Mouse (Mus musculus) heart, postnatal 0 days (tissue): ENCODE results near the gene Gabbr1. TPM values are rescaled to one million over a fixed set of nuclear protein-coding genes. Genes with fewer than 3 reads are reported as not detected.
A peak's percentile ranks its signal among the peaks of the same experiment; 100 is the strongest.

Experiments used
- ATAC-seq: fragments of 200-750 bp; cut with Nextera tagmentation; 2 replicates; pipeline ENCODE4 v1.8.0; 2017; ENCODE audit warnings: low read depth, moderate number of reproducible peaks, moderate library complexity; ENCODE audit not compliant: insufficient read depth
- DNase-seq: peaks from one replicate; pipeline ENCODE4 v3.0.0-alpha.2; 2016; ENCODE audit warnings: low spot score
- H3K27ac ChIP-seq: fragments of 300-500 bp; sonication (generic); 2 replicates; pipeline ENCODE4 v1.5.1; 2014; ENCODE audit warnings: low read depth, mild to moderate bottlenecking
- H3K27me3 ChIP-seq: fragments of 300-500 bp; sonication (generic); 2 replicates; pipeline ENCODE4 v1.6.1; 2014; ENCODE audit warnings: low read length, mixed read lengths; ENCODE audit not compliant: control insufficient read depth, insufficient read depth
- H3K36me3 ChIP-seq: fragments of 300-500 bp; sonication (generic); replicated peaks from 2 replicates; pipeline ENCODE4 v1.6.1; 2014; ENCODE audit warnings: low read length, mixed read lengths; ENCODE audit not compliant: control insufficient read depth, insufficient read depth
- H3K4me1 ChIP-seq: fragments of 300-500 bp; sonication (generic); 2 replicates; pipeline ENCODE4 v1.6.1; 2014; ENCODE audit warnings: antibody characterized with exemption; ENCODE audit not compliant: control insufficient read depth, insufficient read depth
- H3K4me2 ChIP-seq: fragments of 300-500 bp; sonication (generic); 2 replicates; pipeline ENCODE4 v1.6.1; 2014; ENCODE audit warnings: low read depth, mild to moderate bottlenecking, low read length, moderate library complexity
- H3K4me3 ChIP-seq: fragments of 300-500 bp; sonication (generic); 2 replicates; pipeline ENCODE4 v1.5.1; 2014; ENCODE audit warnings: low read depth, low read length
- H3K9ac ChIP-seq: fragments of 300-500 bp; sonication (generic); replicated peaks from 2 replicates; pipeline ENCODE4 v1.6.1; 2014; ENCODE audit warnings: low read depth, low read length, mixed read lengths
- H3K9me3 ChIP-seq: fragments of 300-500 bp; sonication (generic); replicated peaks from 2 replicates; pipeline ENCODE4 v1.6.1; 2016; ENCODE audit warnings: low read length; ENCODE audit not compliant: control insufficient read depth
- CTCF ChIP-seq: IDR thresholded peaks from 2 replicates; pipeline ENCODE4 v1.5.1; 2016; ENCODE audit warnings: antibody characterized with exemption, control low read depth, low read depth
- EP300 ChIP-seq: IDR thresholded peaks from 2 replicates; pipeline ENCODE4 v1.6.1; 2016; ENCODE audit warnings: antibody characterized with exemption, low read depth
- WGBS: fragments of 180-500 bp; shearing (Covaris S2); extraction: QIAGEN DNeasy Blood & Tissue Kit; methylation state at CpG from one replicate; pipeline ENCODE4 v1.1.7; 2014; 5-methylcytosine and 5-hydroxymethylcytosine counted together
- polyA plus RNA-seq: library from polyadenylated mRNA; unstranded; fragments of >200 nt; fragmentation: Nextera tagmentation; extraction: Ambion mirVana; gene quantifications from 2 replicates; pipeline ENCODE4 v1.2.1, GENCODE M21; 2015
- total RNA-seq: library from RNA; depleted of rRNA; stranded (reverse); fragments of >200 nt; gene quantifications from 2 replicates; pipeline ENCODE4 v1.2.3, GENCODE M21; 2014; ENCODE audit warnings: low replicate concordance

The Gabbr1 gene
- total and polyA plus RNA-seq, 2 experiments from 2014 or later: 1.8 to 4.8 TPM

DNA sequence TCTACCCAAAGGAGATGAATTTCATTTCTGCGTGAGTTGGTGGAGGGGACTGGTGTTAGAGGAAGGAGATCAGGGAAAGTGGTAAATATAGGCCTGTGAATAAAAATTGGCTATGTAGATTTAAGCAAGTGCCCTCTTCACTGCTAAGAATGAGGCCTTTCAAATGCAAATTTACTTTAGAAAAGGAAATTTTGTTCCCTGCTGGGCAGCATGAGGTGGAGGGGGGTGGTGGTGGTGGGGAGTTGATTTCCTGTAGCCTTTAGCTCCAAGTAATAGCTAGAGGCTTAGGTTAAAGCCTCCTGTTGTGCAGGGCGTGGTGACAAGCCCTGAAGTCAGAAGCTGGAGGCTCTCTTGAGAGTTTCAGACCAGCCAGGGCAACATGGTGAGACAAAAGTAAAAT, 33.2 kb downstream of the Gabbr1 start:
- Histone ChIP-seq H3K27me3 (no peaks in the 10 kb centered on the region), H3K36me3 (0 out of 2 replicates have a peak, but pooled peaks cover 13% of the 10 kb centered on the region), H3K4me3 (no peak overlapping the region), H3K4me1 (no peaks in the 10 kb centered on the region), H3K27ac (no peak overlapping the region), H3K9me3 (no peaks in the 10 kb centered on the region), H3K9ac (no peak overlapping the region), H3K4me2 (no peak overlapping the region)
- DNase-seq (no peak), ATAC-seq (no peak)
- TF ChIP-seq EP300: no peak
- TF ChIP-seq CTCF: no peak
- WGBS: 70% methylated on average over 2 of the region's 2 CpGs

DNA sequence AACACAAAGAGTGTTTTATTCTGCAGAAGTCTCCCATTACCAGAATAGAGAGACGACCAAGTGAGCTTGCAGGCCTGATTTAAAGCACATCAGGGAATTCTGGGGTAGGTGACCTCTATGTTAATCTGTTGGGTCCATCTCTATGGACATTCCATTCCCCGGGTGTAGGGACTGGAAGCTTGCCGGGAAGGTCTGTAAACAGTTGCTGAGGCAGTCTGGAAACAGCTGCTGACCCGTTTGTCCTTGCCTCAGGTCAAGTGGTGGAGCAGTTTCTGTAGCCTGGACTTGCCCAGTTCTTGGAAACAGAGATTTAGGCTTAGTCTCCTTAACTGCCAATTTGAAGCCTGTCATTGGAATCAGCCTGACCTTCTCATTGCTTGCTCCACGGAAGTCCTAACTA, 34.4 kb downstream of the Gabbr1 start:
- ATAC-seq (no peak), DNase-seq (no peak)
- Histone ChIP-seq H3K4me3 (no peak overlapping the region), H3K4me1 (no peaks in the 10 kb centered on the region), H3K9ac (no peak overlapping the region), H3K27me3 (no peaks in the 10 kb centered on the region), H3K27ac (no peak overlapping the region), H3K4me2 (no peak overlapping the region), H3K36me3 (0 out of 2 replicates have a peak, but pooled peaks cover 5% of the 10 kb centered on the region), H3K9me3 (no peaks in the 10 kb centered on the region)
- no peak for TF ChIP-seq EP300
- no peak for TF ChIP-seq CTCF
- 17% methylated on average over 5 of the region's 5 CpGs for WGBS

- Histone ChIP-seq H3K36me3 (no peaks in the 10 kb centered on the region), H3K27me3 (no peaks in the 10 kb centered on the region), H3K4me1 (no peaks in the 10 kb centered on the region), H3K4me3 (no peak overlapping the region), H3K9ac (no peak overlapping the region), H3K4me2 (no peak overlapping the region), H3K9me3 (no peaks in the 10 kb centered on the region), H3K27ac (no peak overlapping the region)
- 85% methylated on average over 4 of the region's 4 CpGs for WGBS
- TF ChIP-seq CTCF: no peak
- TF ChIP-seq EP300: no peak
- ATAC-seq (no peak), DNase-seq (no peak)
Measured at GRCm38 (mm10) chr17:37081659-37082058, 35.9 kb downstream of the Gabbr1 start.

DNA sequence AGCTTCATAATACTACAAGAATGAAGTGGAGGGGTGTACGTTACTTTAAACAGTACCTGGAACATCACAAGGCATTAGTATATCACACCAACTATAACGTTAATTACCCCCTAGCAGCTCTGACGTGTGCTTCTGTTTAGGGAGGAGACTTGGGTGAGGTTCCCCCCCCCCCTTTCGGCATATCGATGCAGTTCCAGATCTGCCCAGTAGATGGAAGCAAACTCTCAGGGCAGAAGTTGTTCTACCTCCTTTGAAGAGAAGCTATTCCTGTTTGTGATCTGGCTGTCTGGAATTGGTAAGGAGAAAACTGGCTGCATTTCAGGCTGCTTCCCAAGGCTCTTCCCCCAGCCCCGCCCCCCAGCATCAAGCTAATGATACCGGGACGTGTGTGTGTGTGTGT, 37.6 kb downstream of the Gabbr1 start:
- Histone ChIP-seq H3K9ac (no peak overlapping the region), H3K9me3 (no peaks in the 10 kb centered on the region), H3K4me3 (no peak overlapping the region), H3K4me2 (no peak overlapping the region), H3K27ac (no peak overlapping the region), H3K36me3 (no peaks in the 10 kb centered on the region), H3K4me1 (no peaks in the 10 kb centered on the region), H3K27me3 (no peaks in the 10 kb centered on the region)
- DNase-seq (peak; percentile 90), ATAC-seq (peak; percentile 79)
- TF ChIP-seq CTCF: peak; percentile 96
- no peak for TF ChIP-seq EP300
- WGBS: 2% methylated on average over 8 of the region's 8 CpGs

DNA sequence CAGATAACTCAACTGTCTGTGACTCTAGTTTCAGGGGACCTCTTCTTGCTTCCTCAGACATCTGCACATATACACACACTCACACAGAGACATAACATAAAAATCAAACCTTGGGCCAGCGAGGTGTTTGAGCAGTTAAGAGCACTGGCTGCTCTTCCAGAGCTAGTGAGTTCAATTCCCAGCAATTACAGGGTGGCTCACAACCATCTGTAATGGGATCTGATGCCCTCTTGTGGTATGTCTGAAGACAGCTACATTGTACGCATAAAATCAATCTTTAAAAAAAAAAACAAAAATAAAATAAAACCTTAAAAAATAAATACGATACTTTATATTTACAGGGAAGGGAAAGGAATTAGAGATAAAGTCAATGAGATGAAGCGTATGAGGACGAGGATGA, 38.9 kb downstream of the Gabbr1 start:
- 60% methylated on average over 5 of the region's 5 CpGs for WGBS
- TF ChIP-seq CTCF (peak; percentile 16; the same call in 1 of the 2 replicates), EP300 (no peak)
- Histone ChIP-seq H3K27me3 (no peaks in the 10 kb centered on the region), H3K4me2 (no peak overlapping the region), H3K27ac (no peak overlapping the region), H3K9ac (no peak overlapping the region), H3K4me3 (no peak overlapping the region), H3K9me3 (no peaks in the 10 kb centered on the region), H3K4me1 (no peaks in the 10 kb centered on the region), H3K36me3 (no peaks in the 10 kb centered on the region)
- ATAC-seq (no peak), DNase-seq (no peak)

- H3K4me3 ChIP-seq: no peak overlapping the region
- DNase-seq: no peak
- H3K27ac ChIP-seq: no peak overlapping the region
- no peaks in the 10 kb centered on the region for H3K4me1 ChIP-seq
- no peak overlapping the region for H3K4me2 ChIP-seq
- H3K9ac ChIP-seq: no peak overlapping the region
- H3K9me3 ChIP-seq: no peaks in the 10 kb centered on the region
- ATAC-seq: no peak
- no peaks in the 10 kb centered on the region for H3K27me3 ChIP-seq
- 54% methylated on average over 10 of the region's 10 CpGs for WGBS
- TF ChIP-seq CTCF: no peak
- TF ChIP-seq EP300: no peak
- H3K36me3 ChIP-seq: no peaks in the 10 kb centered on the region
Measured at GRCm38 (mm10) chr17:37085545-37085944, 39.8 kb downstream of the Gabbr1 start.
